Mouse (Mus musculus) liver, adult 2 months (tissue): Measurements from ENCODE around the gene Arhgap42.

Experiments used
- CTCF ChIP-seq: fragments of 200-500 bp; IDR thresholded peaks from 2 replicates; pipeline ENCODE4 v1.5.1; 2011; ENCODE audit warnings: low read depth, low read length, control low read depth
- POLR2A ChIP-seq: fragments of 200-500 bp; IDR thresholded peaks from 2 replicates; pipeline ENCODE4 v1.6.1; 2011; ENCODE audit warnings: low read length, control low read depth; ENCODE audit not compliant: insufficient read depth; ENCODE audit errors: extremely low read depth

DNA sequence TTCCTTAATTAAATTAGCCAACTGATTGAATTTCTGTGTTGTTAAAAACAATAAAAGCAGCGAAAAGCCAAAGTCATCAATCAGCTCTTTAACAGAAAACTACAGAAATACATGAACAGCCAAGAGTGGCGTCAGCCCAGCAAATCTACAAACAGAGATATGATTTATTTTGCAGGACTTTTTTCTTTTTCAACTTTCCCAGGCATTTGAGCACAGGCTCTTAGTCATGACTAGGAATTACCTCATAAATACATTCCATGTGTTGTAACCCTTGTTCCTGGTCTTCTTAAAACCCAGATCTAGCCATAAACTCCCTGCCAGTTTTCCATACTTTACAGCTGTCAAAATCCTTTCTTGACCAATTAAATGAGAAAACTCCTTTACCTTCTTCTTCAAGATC lies 114.7 kb downstream of the Arhgap42 start:
- no peak for TF ChIP-seq CTCF
- no peak for TF ChIP-seq POLR2A
